Mouse (Mus musculus): ENCODE measurements around the gene Cul3. TPM values are rescaled to one million over a fixed set of nuclear protein-coding genes. Genes with fewer than 3 reads are reported as not detected.

The Cul3 gene
- total and polyA plus RNA-seq, 3 experiments: 65.5 to 237 (median 176) TPM

DNA sequence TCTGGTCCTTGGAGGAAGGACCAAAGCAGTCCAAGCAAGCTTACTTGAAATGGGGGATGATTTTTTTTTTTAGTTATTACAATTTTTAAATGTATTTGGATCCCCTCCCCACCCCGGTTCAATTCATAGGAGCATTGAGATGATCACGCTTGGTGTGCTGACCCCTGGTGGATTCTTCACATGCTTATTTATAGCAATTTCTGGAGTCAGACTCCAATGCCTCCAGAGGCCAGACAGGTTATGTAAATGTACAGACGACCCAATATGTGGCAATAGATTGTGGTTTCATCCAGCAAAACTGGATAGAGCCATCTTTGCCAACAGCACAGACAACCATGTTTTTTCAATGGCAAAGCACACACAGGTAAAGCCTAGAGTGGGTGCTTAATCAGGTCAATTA is 96.2 kb downstream of the Cul3 start:
- Histone ChIP-seq H3K79me2 (replicated peaks; ENCODE audit: control insufficient read depth, extremely low read depth, insufficient read depth, poor library complexity, severe bottlenecking) (no peaks in the 10 kb centered on the region), H3K27me3 (replicated peaks) (no peaks in the 10 kb centered on the region), H3K9ac (ENCODE audit: insufficient read depth, low read depth) (no peak overlapping the region), H3K4me3 (replicated peaks in 1 of 3; ENCODE audit: low read depth in 2 of 3, low read length in 2 of 3, poor library complexity in 1 of 3) (no peak overlapping the region), H3K27ac (ENCODE audit: insufficient read depth, low read depth) (no peak overlapping the region), H3K36me3 (replicated peaks in 1 of 2; ENCODE audit: control insufficient read depth in 1 of 2, insufficient read depth in 1 of 2, low read length in 1 of 2) (no peaks in the 10 kb centered on the region), H3K4me1 (ENCODE audit: control insufficient read depth in 1 of 2, insufficient read depth in 2 of 2) (peaks cover 0 to 10% of the 10 kb centered on the region in 2 experiments; a peak in 1 of 4 replicates), H3K4me2 (ENCODE audit: insufficient read depth, low read depth, poor library complexity, severe bottlenecking) (no peak overlapping the region; the same call in 1 of the 2 replicates), H3K9me3 (replicated peaks; ENCODE audit: low read length) (no peaks in the 10 kb centered on the region)
- no peak for DNase-seq (ENCODE audit: extremely low read depth)
- in situ Hi-C loops (cut with MboI; ENCODE audit: low pct_ligation_motif_present, low pct_unique_long_range_greater_than_20kb, low sequenced_read_pairs): no loop called here
- TF ChIP-seq RAD21 (IDR thresholded peaks at IDR 0.05; ENCODE audit: low read depth, low read length) (peak; percentile 24), TCF12 (IDR thresholded peaks at IDR 0.05; ENCODE audit: low read depth, low read length) (no peak), EP300 (IDR thresholded peaks at IDR 0.05; ENCODE audit: low read length) (no peak), CTCF (conservative IDR thresholded peaks at IDR 0.05 in 1 of 2, IDR thresholded peaks at IDR 0.05 in 1 of 2; ENCODE audit: low read depth in 2 of 2, low read length in 2 of 2) (peak in 1 of 2 experiments; percentile 52; a peak in 2 of 4 replicates), SMC3 (IDR thresholded peaks at IDR 0.05; ENCODE audit: low read depth, low read length) (peak; percentile 46)
- dilution Hi-C loops (cut with MboI; ENCODE audit: extremely low pct_ligation_motif_present, extremely low pct_unique_long_range_greater_than_20kb, low sequenced_read_pairs): no loop called here

DNA sequence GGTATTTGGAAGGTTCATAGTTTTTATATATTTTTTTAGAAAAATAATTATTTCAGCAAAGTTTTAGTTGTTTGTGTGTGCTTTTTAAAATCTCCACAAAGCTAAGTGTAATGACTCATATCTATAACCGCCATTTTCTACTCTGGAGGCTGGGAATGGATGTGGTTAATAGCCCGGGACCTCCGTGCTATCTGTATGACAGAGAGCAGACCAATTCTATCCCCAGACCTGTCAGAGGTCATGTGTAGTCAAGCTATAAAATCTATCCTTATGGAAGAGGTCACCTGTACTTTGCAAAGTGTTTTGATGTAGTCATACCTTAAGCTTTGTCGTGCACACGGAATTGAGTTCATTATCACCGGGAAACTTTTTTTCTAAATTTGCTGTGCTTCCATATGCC is 98.7 kb downstream of the Cul3 start:
- Histone ChIP-seq H3K79me2 (replicated peaks; ENCODE audit: control insufficient read depth, extremely low read depth, insufficient read depth, poor library complexity, severe bottlenecking) (no peaks in the 10 kb centered on the region), H3K9me3 (replicated peaks; ENCODE audit: low read length) (no peaks in the 10 kb centered on the region), H3K36me3 (replicated peaks in 1 of 2; ENCODE audit: control insufficient read depth in 1 of 2, insufficient read depth in 1 of 2, low read length in 1 of 2) (no peaks in the 10 kb centered on the region), H3K27ac (ENCODE audit: insufficient read depth, low read depth) (no peak overlapping the region), H3K27me3 (replicated peaks) (no peaks in the 10 kb centered on the region), H3K4me2 (ENCODE audit: insufficient read depth, low read depth, poor library complexity, severe bottlenecking) (no peak overlapping the region), H3K4me3 (replicated peaks in 1 of 3; ENCODE audit: low read depth in 2 of 3, low read length in 2 of 3, poor library complexity in 1 of 3) (no peak overlapping the region), H3K9ac (ENCODE audit: insufficient read depth, low read depth) (no peak overlapping the region), H3K4me1 (ENCODE audit: control insufficient read depth in 1 of 2, insufficient read depth in 2 of 2) (peaks cover 0 to 7% of the 10 kb centered on the region in 2 experiments; a peak in 1 of 4 replicates)
- no peak for TF ChIP-seq MAX (IDR thresholded peaks at IDR 0.05; ENCODE audit: low read length)
- TF ChIP-seq HCFC1 (IDR thresholded peaks at IDR 0.05; ENCODE audit: low read depth, low read length): no peak
- no peak for TF ChIP-seq IRF4 (IDR thresholded peaks at IDR 0.05; ENCODE audit: low read depth, low read length)
- no peak for TF ChIP-seq NRF1 (IDR thresholded peaks at IDR 0.05; ENCODE audit: low read depth, low read length)
- no peak for TF ChIP-seq UBTF (IDR thresholded peaks at IDR 0.05; ENCODE audit: low read depth, low read length)
- TF ChIP-seq JUND (conservative IDR thresholded peaks at IDR 0.05; ENCODE audit: low read depth, low read length): no peak
- TF ChIP-seq ZC3H11A (IDR thresholded peaks at IDR 0.05; ENCODE audit: low read depth, low read length): no peak
- TF ChIP-seq POLR2AphosphoS2 (IDR thresholded peaks at IDR 0.05; ENCODE audit: low read depth, low read length): no peak
- no peak for TF ChIP-seq ZNF384 (IDR thresholded peaks at IDR 0.05; ENCODE audit: low read depth, low read length)
- TF ChIP-seq MYC (IDR thresholded peaks at IDR 0.05; ENCODE audit: low read depth, low read length): no peak
- TF ChIP-seq ETS1 (conservative IDR thresholded peaks at IDR 0.05; ENCODE audit: low read depth, low read length): no peak
- TF ChIP-seq TCF12 (IDR thresholded peaks at IDR 0.05; ENCODE audit: low read depth, low read length): no peak
- no peak for DNase-seq (ENCODE audit: extremely low read depth)
- dilution Hi-C loops (cut with MboI; ENCODE audit: extremely low pct_ligation_motif_present, extremely low pct_unique_long_range_greater_than_20kb, low sequenced_read_pairs) (no loop called here), in situ Hi-C loops (cut with MboI; ENCODE audit: low pct_ligation_motif_present, low pct_unique_long_range_greater_than_20kb, low sequenced_read_pairs) (no loop called here)

Measured in CH12.LX (cell line).